Mouse (Mus musculus) MEL (cell line): ENCODE measurements around the gene Ranbp17.

Source experiments
- CHD1 ChIP-seq: IDR thresholded peaks from 2 replicates; pipeline ENCODE4 v1.6.1; 2012; ENCODE audit warnings: low read depth, mild to moderate bottlenecking, inconsistent platforms, low read length, improper control_type of control experiment
- CTCF ChIP-seq, 3 experiments: IDR thresholded peaks in 2 of 3; conservative IDR thresholded peaks in 1 of 3; 2 replicates each; pipeline ENCODE4 v1.5.1; 2011 to 2012; ENCODE audit warnings: low read length in 3 of 3, low read depth in 2 of 3, mild to moderate bottlenecking in 2 of 3, improper control_type of control experiment in 1 of 3, inconsistent platforms in 1 of 3, mixed read lengths in 1 of 3, moderate library complexity in 1 of 3; ENCODE audit not compliant: control insufficient read depth in 1 of 3, insufficient read depth in 1 of 3, poor library complexity in 1 of 3, severe bottlenecking in 1 of 3
- E2F4 ChIP-seq: IDR thresholded peaks from 2 replicates; pipeline ENCODE4 v1.6.1; 2011; ENCODE audit warnings: low read depth, low read length, improper control_type of control experiment, borderline replicate concordance
- EP300 ChIP-seq, 2 experiments: IDR thresholded peaks; 2 replicates each; pipeline ENCODE4 v1.6.1; 2011; ENCODE audit warnings: improper control_type of control experiment in 2 of 2, low read length in 2 of 2, low read depth in 1 of 2, mild to moderate bottlenecking in 1 of 2
- GATA1 ChIP-seq: IDR thresholded peaks from 2 replicates; pipeline ENCODE4 v1.6.1; 2011; ENCODE audit warnings: low read depth, low read length, improper control_type of control experiment
- HCFC1 ChIP-seq: IDR thresholded peaks from 2 replicates; pipeline ENCODE4 v1.6.1; 2012; ENCODE audit warnings: low read depth, mild to moderate bottlenecking, inconsistent platforms, low read length, improper control_type of control experiment, moderate library complexity
- MAX ChIP-seq: IDR thresholded peaks from 2 replicates; pipeline ENCODE4 v1.6.1; 2011; ENCODE audit warnings: low read length, improper control_type of control experiment
- MAZ ChIP-seq: IDR thresholded peaks from 2 replicates; pipeline ENCODE4 v1.6.1; 2012; ENCODE audit warnings: low read depth, mild to moderate bottlenecking, inconsistent platforms, low read length, improper control_type of control experiment
- MEF2A ChIP-seq: IDR thresholded peaks from 2 replicates; pipeline ENCODE4 v1.6.1; 2014; ENCODE audit warnings: low read depth, mild to moderate bottlenecking, inconsistent platforms, low read length, improper control_type of control experiment; ENCODE audit not compliant: poor library complexity, insufficient replicate concordance, severe bottlenecking; ENCODE audit errors: extremely low read depth
- POLR2A ChIP-seq, 2 experiments: IDR thresholded peaks; 2 replicates each; pipeline ENCODE4 v1.6.1; 2011 to 2012; ENCODE audit warnings: low read length in 2 of 2, mild to moderate bottlenecking in 2 of 2, control low read depth in 1 of 2, improper control_type of control experiment in 1 of 2, low read depth in 1 of 2, moderate library complexity in 1 of 2; ENCODE audit not compliant: control insufficient read depth in 1 of 2, insufficient read depth in 1 of 2, poor library complexity in 1 of 2
- SIN3A ChIP-seq: IDR thresholded peaks from 2 replicates; pipeline ENCODE4 v1.6.1; 2012; ENCODE audit warnings: low read length, improper control_type of control experiment, inconsistent platforms
- SMC3 ChIP-seq: IDR thresholded peaks from 2 replicates; pipeline ENCODE4 v1.6.1; 2011; ENCODE audit warnings: low read depth, low read length, improper control_type of control experiment
- TBP ChIP-seq: IDR thresholded peaks from 2 replicates; pipeline ENCODE4 v1.8.0; 2011; ENCODE audit warnings: low read depth, low read length, improper control_type of control experiment
- TCF12 ChIP-seq: IDR thresholded peaks from 2 replicates; pipeline ENCODE4 v1.6.1; 2014; ENCODE audit warnings: low read depth, mild to moderate bottlenecking, inconsistent platforms, low read length, improper control_type of control experiment, moderate library complexity

DNA sequence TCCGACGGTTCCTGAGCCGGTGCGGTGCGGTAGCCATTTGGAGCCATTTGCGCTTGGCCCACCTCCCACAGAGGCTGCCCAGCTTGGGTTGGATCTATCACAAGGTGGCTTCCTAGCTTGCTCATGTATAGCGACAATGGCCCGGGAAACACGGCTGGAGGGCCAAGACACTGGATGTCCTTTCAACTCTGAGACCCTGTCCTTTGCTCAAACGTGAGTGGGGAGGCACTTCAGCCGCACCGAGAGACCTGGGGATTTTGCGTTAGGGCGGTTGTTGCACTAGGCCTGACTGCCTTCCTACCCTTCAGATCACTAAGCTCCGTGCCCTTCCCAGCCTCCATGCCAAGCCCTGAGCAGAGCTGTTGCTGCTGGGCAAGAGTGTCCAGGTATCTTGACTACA, 315.9 kb downstream of the Ranbp17 start:
- TF ChIP-seq CTCF (IDR thresholded peaks at IDR 0.05 in 2 of 3, conservative IDR thresholded peaks at IDR 0.05 in 1 of 3; ENCODE audit: control insufficient read depth in 1 of 3, insufficient read depth in 1 of 3, low read depth in 2 of 3, low read length in 3 of 3, poor library complexity in 1 of 3, severe bottlenecking in 1 of 3) (no peak), HCFC1 (no peak), EP300 (IDR thresholded peaks at IDR 0.05; ENCODE audit: low read depth in 1 of 2, low read length in 2 of 2) (no peak), POLR2A (IDR thresholded peaks at IDR 0.05; ENCODE audit: control insufficient read depth in 1 of 2, insufficient read depth in 1 of 2, low read depth in 1 of 2, low read length in 2 of 2, poor library complexity in 1 of 2) (no peak), E2F4 (no peak), MAX (no peak), MAZ (no peak), SIN3A (no peak), SMC3 (no peak), TBP (no peak), CHD1 (no peak), TCF12 (no peak), GATA1 (no peak), MEF2A (no peak)
